Mouse (Mus musculus): ENCODE data around the gene Etfb. TPM values are rescaled to one million over a fixed set of nuclear protein-coding genes. Genes with fewer than 3 reads are reported as not detected.

The Etfb gene
- 158 and 160 TPM in 2 replicates for polyA plus RNA-seq (2015; fragmentation: Nextera tagmentation; extraction: Ambion mirVana)

GRCm38 (mm10) chr7:43443917-43444293 lies at the start of gene Etfb, which contains the start of gene Gm45233:
Gene Etfb (plus strand): TSS chr7:43444083.
Gene Gm45233 (plus strand): TSS chr7:43444128.

DNA sequence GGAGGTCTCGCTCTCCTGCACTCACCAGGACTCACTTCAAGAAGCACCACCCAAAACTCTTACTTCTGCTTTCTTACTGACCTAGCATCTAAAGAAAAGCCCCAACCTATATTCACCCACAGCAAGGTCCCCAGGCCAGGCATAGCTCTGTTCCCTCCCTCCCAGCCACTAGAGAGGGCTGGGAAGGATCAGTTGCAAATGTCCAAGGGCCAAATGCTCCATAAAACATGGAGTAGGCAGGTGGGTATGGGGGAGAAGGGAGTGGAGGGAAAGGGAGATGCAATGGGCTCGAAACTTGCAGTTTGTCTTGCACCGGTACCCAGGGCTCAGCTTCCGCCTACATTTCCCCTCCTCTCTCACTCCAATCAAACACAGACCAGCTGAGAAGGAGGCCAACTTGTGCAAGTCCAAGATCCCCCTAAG lies 35.7 kb upstream of the Etfb start, which contains the start of gene Siglecg:
Gene Siglecg, plus strand, starts transcription at position 74 of the 423 bp plus-strand sequence.

DNA sequence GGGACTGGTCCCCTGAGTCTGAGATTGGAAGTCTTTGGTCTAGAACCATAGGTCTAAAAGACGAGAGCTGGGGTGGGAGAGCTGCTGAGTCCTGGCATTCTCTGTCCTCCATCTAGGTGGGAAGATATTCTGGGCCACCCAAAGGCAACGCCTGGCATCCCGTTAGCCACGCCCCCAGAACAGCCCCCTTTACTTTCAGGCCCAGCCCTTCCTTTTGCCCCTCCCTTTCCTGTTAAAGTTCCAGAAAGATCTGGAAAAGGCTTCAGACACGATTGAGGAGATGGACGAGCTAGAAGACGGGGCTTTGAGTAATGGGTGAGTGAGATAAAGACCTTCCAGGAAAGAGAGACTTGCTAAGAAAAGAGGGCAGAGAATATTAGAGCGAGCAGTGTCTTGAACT lies 16.5 kb upstream of the Etfb start, which contains the start of gene Lim2:
Gene Lim2, plus strand, starts transcription at position 265 of the 400 bp plus-strand sequence.

DNA sequence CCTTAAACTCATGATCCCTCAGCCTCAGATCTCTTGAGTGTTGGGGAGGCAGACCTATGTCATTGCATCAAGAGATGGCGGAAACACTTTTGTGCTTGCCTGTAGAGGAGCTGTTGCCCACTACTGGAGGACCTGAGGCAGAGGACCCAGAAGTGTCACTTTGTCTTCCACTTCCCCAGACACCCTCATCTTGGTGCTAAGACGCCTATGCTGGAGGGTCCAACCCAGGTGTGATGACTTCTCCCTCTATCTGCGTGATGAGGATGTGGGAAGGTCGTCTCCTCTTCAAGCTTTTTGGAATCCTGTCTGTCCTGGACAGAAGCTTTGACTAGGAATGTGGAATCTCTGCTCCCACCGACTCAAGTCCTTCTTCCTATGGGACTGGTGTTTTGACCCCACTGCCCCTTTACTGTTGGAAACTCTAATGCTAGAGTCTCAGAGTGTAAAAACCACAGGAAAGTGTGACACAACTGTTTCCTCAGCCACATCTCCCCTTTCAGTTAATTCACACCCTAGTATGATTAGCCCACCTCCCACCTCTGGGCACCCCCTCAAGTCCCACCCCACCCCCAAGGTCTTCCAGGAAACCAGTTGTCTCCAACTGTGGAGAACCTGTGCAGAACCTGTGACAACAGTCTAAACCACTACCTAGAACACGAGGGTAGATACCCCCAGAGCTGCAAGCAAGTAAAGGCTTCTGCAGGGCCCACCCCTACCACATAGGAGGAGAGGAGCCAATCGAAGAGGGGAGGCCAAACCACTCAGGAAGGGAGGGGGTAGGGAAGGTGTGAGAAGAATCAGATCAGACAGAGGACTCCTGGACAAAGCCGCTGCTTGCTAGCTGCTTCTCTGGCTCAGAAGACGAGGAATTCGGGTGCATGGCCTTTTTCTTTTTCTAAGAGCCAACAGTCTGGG lies 7.3 kb upstream of the Etfb start, which contains the start of gene Nkg7:
Gene Nkg7, plus strand, starts transcription at position 733 of the 915 bp plus-strand sequence.

DNA sequence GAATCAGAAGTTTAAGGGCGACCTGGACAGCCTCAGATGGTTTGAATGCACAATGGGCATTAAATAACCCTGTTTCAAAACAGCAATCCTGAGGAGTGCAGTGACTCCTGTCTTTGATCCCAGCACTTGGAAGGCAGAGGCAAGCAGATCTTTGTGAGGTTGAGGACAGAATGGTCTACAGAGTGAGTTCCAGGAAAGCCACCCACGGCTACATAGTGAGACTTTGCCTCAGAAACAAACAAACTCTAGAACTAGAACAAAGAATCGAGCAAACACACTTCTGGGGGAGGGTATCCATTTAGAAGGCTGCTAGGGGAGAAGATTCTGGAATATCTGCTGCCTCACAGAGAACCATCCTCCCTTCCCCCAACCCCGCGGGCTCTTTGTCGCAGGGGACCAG lies 3.4 kb upstream of the Etfb start, which contains the start of gene Cldnd2:
Gene Cldnd2, plus strand, starts transcription at position 301 of the 400 bp plus-strand sequence.

GRCm38 (mm10) chr7:43462851-43463250 lies 19.0 kb downstream of the Etfb start, which contains the start of gene Vsig10l:
Gene Vsig10l (plus strand): TSS chr7:43463151.

GRCm38 (mm10) chr7:43489631-43490125 lies 45.8 kb downstream of the Etfb start, which contains the start of gene Iglon5:
Gene Iglon5 (minus strand): TSS chr7:43490075.

Small RNAs within 50 kb of the gene (microRNA-seq; reads per million reads assigned to microRNA genes)
- gene Mir7051: not detected

Other genes with a start within 250 kb of the Etfb start
- 14.1 TPM in 2 replicates for gene Zfp715, start 130.8 kb upstream of the Etfb start, polyA plus RNA-seq (2015; fragmentation: Nextera tagmentation; extraction: Ambion mirVana)
- gene Siglecf, start 92.7 kb upstream of the Etfb start, polyA plus RNA-seq (2015; fragmentation: Nextera tagmentation; extraction: Ambion mirVana): 0.29 and 0.32 TPM in 2 replicates
- not detected in 2 replicates for gene Siglecg, start 35.9 kb upstream of the Etfb start, polyA plus RNA-seq (2015; fragmentation: Nextera tagmentation; extraction: Ambion mirVana)
- gene Lim2, start 16.4 kb upstream of the Etfb start, polyA plus RNA-seq (2015; fragmentation: Nextera tagmentation; extraction: Ambion mirVana): not detected in 2 replicates
- not detected in 2 replicates for gene Nkg7, start 7.0 kb upstream of the Etfb start, polyA plus RNA-seq (2015; fragmentation: Nextera tagmentation; extraction: Ambion mirVana)
- not detected in 2 replicates for gene Cldnd2, start 3.3 kb upstream of the Etfb start, polyA plus RNA-seq (2015; fragmentation: Nextera tagmentation; extraction: Ambion mirVana)
- gene Gm45233, start within 50 bp of the Etfb start, polyA plus RNA-seq (2015; fragmentation: Nextera tagmentation; extraction: Ambion mirVana): 0.35 TPM in 1 of 2 replicates, not detected in the other
- 22.5 and 30.7 TPM in 2 replicates for gene Vsig10l, start 19.1 kb downstream of the Etfb start, polyA plus RNA-seq (2015; fragmentation: Nextera tagmentation; extraction: Ambion mirVana)
- 12.7 and 16.4 TPM in 2 replicates for gene Iglon5, start 46.0 kb downstream of the Etfb start, polyA plus RNA-seq (2015; fragmentation: Nextera tagmentation; extraction: Ambion mirVana)
- not detected in 2 replicates for gene 4931406B18Rik, start 61.9 kb downstream of the Etfb start, polyA plus RNA-seq (2015; fragmentation: Nextera tagmentation; extraction: Ambion mirVana)
- gene Cd33, start 100.3 kb downstream of the Etfb start, polyA plus RNA-seq (2015; fragmentation: Nextera tagmentation; extraction: Ambion mirVana): 1.9 and 2.0 TPM in 2 replicates
- 3.7 and 3.9 TPM in 2 replicates for gene Zfp658, start 118.2 kb downstream of the Etfb start, polyA plus RNA-seq (2015; fragmentation: Nextera tagmentation; extraction: Ambion mirVana)
- 8.9 and 9.6 TPM in 2 replicates for gene Zfp719, start 135.5 kb downstream of the Etfb start, polyA plus RNA-seq (2015; fragmentation: Nextera tagmentation; extraction: Ambion mirVana)
- 0.34 and 0.43 TPM in 2 replicates for gene Zfp819, start 163.1 kb downstream of the Etfb start, polyA plus RNA-seq (2015; fragmentation: Nextera tagmentation; extraction: Ambion mirVana)
- gene Ceacam18, start 190.6 kb downstream of the Etfb start, polyA plus RNA-seq (2015; fragmentation: Nextera tagmentation; extraction: Ambion mirVana): not detected in 2 replicates
- 0.31 and 0.66 TPM in 2 replicates for gene Siglece, start 216.1 kb downstream of the Etfb start, polyA plus RNA-seq (2015; fragmentation: Nextera tagmentation; extraction: Ambion mirVana)
- 13.4 and 16.4 TPM in 2 replicates for gene Ctu1, start 227.9 kb downstream of the Etfb start, polyA plus RNA-seq (2015; fragmentation: Nextera tagmentation; extraction: Ambion mirVana)
- not detected in 2 replicates for gene Klk14, start 246.3 kb downstream of the Etfb start, polyA plus RNA-seq (2015; fragmentation: Nextera tagmentation; extraction: Ambion mirVana)